Mouse (Mus musculus) monocyte, adult 5-6 weeks (primary cell): ENCODE measurements at regions not wholly inside any gene's neighbourhood (a gene's known extent, or its start where the extent isn't known, plus 50 kb on each side); places are given as distances from the start of the nearest gene placed in this dataset.

Source experiments
- ATAC-seq: fragments of 153-309, 156-312 bp; replicated peaks from 2 replicates; pipeline ENCODE4 v1.8.0; 2017; ENCODE audit warnings: mild to moderate bottlenecking; ENCODE audit not compliant: low TSS enrichment, insufficient number of reproducible peaks, severe bottlenecking, poor library complexity, low FRiP score

- no peak for ATAC-seq
These were observed 491.5 kb upstream of the Nox3 start for GRCm38 (mm10) chr17:4187606-4188005.

GRCm38 (mm10) chr17:4196793-4197448 lies 500.9 kb upstream of the Nox3 start:
- no peak for ATAC-seq

GRCm38 (mm10) chr17:4198001-4198400 lies 501.9 kb upstream of the Nox3 start:
- no peak for ATAC-seq

- ATAC-seq = no peak
These were observed 503.7 kb upstream of the Nox3 start for GRCm38 (mm10) chr17:4199698-4200153.

GRCm38 (mm10) chr17:4201300-4201699 lies 505.2 kb upstream of the Nox3 start:
- no peak for ATAC-seq

- ATAC-seq = no peak
These were observed 512.3 kb upstream of the Nox3 start for GRCm38 (mm10) chr17:4208142-4208925.

GRCm38 (mm10) chr17:4209650-4210049 lies 513.6 kb upstream of the Nox3 start:
- no peak for ATAC-seq

GRCm38 (mm10) chr17:4212586-4212985 lies 516.5 kb upstream of the Nox3 start:
- no peak for ATAC-seq

- ATAC-seq = no peak
These were observed 518.9 kb upstream of the Nox3 start for GRCm38 (mm10) chr17:4214970-4215369.

GRCm38 (mm10) chr17:4216203-4216602 lies 520.1 kb upstream of the Nox3 start:
- no peak for ATAC-seq

- no peak for ATAC-seq
These were observed 520.7 kb upstream of the Nox3 start for GRCm38 (mm10) chr17:4216750-4217149.

- no peak for ATAC-seq
These were observed 524.8 kb upstream of the Nox3 start for GRCm38 (mm10) chr17:4220661-4221360.

GRCm38 (mm10) chr17:4227889-4228288 lies 531.8 kb upstream of the Nox3 start:
- no peak for ATAC-seq

GRCm38 (mm10) chr17:4229969-4230368 lies 533.9 kb upstream of the Nox3 start:
- no peak for ATAC-seq

GRCm38 (mm10) chr17:4250476-4250875 lies 554.4 kb upstream of the Nox3 start:
- no peak for ATAC-seq

- no peak for ATAC-seq
These were observed 569.4 kb upstream of the Nox3 start for GRCm38 (mm10) chr17:4265471-4265870.

- no peak for ATAC-seq
These were observed 569.9 kb upstream of the Nox3 start for GRCm38 (mm10) chr17:4265946-4266345.

GRCm38 (mm10) chr17:4266487-4266886 lies 570.4 kb upstream of the Nox3 start:
- no peak for ATAC-seq

- no peak for ATAC-seq
These were observed 572.3 kb upstream of the Nox3 start for GRCm38 (mm10) chr17:4268380-4268779.

- no peak for ATAC-seq
These were observed 576.4 kb upstream of the Nox3 start for GRCm38 (mm10) chr17:4272456-4272855.
